In the genomic region with DNA sequence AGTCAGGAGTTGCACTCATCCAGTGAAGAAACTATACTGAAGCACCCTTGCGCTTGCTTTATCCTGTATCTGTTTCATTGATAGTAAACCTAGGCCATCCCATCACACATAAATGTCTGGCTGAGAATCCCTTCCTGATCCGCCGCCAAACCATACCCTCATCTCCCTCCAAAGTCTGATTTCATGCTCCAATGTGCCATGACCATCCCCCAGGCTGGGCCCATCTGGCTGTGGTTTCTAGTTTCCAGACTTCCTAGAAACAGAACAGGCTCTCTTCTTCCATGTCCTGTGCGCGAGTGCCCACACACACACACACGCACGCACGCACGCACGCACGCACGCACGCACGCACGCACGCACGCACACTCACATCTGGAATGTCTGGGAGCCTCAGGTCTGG, we compare ENCODE assay signal across 10 mouse cellular contexts.
DNase-seq lines count a peak whose midpoint lies in the region; ATAC-seq lines count a peak whose summit lies in the region.
"Had no signal": no experiment of that assay in that cellular context is flagged by ENCODE, and none has a peak within 500 bp of the region (broad histone marks: within the 10 kb centered on the region; RNA-seq: fewer than 3 reads in every experiment).

No protein-coding gene starts in this region.

- no peak overlapping the region for H3K4me3 ChIP-seq in neural tube, embryonic 14.5 days (ENCODE audit: low read depth, low read length)

- H3K27me3 ChIP-seq in neural tube, embryonic 14.5 days (ENCODE audit: control insufficient read depth, insufficient read depth, low read length), result no peaks in the 10 kb centered on the region

- WGBS in neural tube, embryonic 14.5 days, result 55% methylated on average over 17 of the region's 17 CpGs

- no peaks in the 10 kb centered on the region for H3K4me1 ChIP-seq in neural tube, embryonic 14.5 days (ENCODE audit: control insufficient read depth, insufficient read depth, low read length)

- H3K27ac ChIP-seq in neural tube, embryonic 14.5 days (ENCODE audit: low read depth, low read length), result no peak overlapping the region

- H3K4me2 ChIP-seq in neural tube, embryonic 14.5 days (ENCODE audit: low read depth, low read length), result no peak overlapping the region

- H3K9ac ChIP-seq in neural tube, embryonic 14.5 days (replicated peaks; ENCODE audit: low read depth, low read length), result no peak overlapping the region

- peak; percentile 75; the same call in 1 of the 2 replicates for ATAC-seq in neural tube, embryonic 14.5 days (ENCODE audit: low read depth)
- ATAC-seq: inflammation-experienced regulatory T-cells, adult 6 months had no signal

- no peaks in the 10 kb centered on the region for H3K9me3 ChIP-seq in neural tube, embryonic 14.5 days (ENCODE audit: control insufficient read depth, low read length)

- no peaks in the 10 kb centered on the region for H3K36me3 ChIP-seq in neural tube, embryonic 14.5 days (ENCODE audit: control insufficient read depth, insufficient read depth, low read length)

- peak; percentile 43 for DNase-seq in right cerebral cortex, postnatal 14 days
- DNase-seq in right cerebral cortex, adult 2 months (ENCODE audit: low spot score in 2 of 2), result no peak
- DNase-seq in cerebellum, postnatal 36 days, result peak; percentile 58 to 69
- peak; percentile 29 to 68 for DNase-seq in layer of hippocampus, adult 18-20 months (ENCODE audit: low spot score in 2 of 2)
- no peak for DNase-seq in lung, postnatal 14 days
- DNase-seq in thymus, postnatal 14 days, result no peak
- DNase-seq in lung, postnatal 25 days (ENCODE audit: low spot score), result no peak
- DNase-seq: lung, postnatal 36 days had no signal

Comparison
In these comparisons a context has a peak if more than half of its experiments do, and no peak if none do; other contexts are left out.
1. DNase-seq: peak in right cerebral cortex, postnatal 14 days (single experiment), cerebellum, postnatal 36 days (2 of 2) and layer of hippocampus, adult 18-20 months (2 of 2); none in right cerebral cortex, adult 2 months (0 of 2), lung, postnatal 14 days (single experiment), thymus, postnatal 14 days (single experiment) and lung, postnatal 25 days (single experiment).